Mouse (Mus musculus) hindlimb bud, embryonic 11.5 days (tissue): ENCODE measurements at regions not wholly inside any gene's neighbourhood (a gene's known extent, or its start where the extent isn't known, plus 50 kb on each side); places are given as distances from the start of the nearest gene placed in this dataset.

Experiments
- DNase-seq: peaks from one replicate; pipeline ENCODE4 v3.0.0-alpha.2; 2012; ENCODE audit warnings: low read depth, low spot score; ENCODE audit errors: extremely low spot score

- DNase-seq, result no peak
Observed at GRCm38 (mm10) chr15:39998063-39998462, 136.1 kb upstream of the 9330182O14Rik start.

- no peak for DNase-seq
Observed at GRCm38 (mm10) chr15:40000022-40000421, 134.1 kb upstream of the 9330182O14Rik start.

- no peak for DNase-seq
Observed at GRCm38 (mm10) chr15:40005096-40005495, 129.1 kb upstream of the 9330182O14Rik start.

GRCm38 (mm10) chr15:40007844-40008243 is 126.3 kb upstream of the 9330182O14Rik start:
- DNase-seq, result peak; percentile 5

DNA sequence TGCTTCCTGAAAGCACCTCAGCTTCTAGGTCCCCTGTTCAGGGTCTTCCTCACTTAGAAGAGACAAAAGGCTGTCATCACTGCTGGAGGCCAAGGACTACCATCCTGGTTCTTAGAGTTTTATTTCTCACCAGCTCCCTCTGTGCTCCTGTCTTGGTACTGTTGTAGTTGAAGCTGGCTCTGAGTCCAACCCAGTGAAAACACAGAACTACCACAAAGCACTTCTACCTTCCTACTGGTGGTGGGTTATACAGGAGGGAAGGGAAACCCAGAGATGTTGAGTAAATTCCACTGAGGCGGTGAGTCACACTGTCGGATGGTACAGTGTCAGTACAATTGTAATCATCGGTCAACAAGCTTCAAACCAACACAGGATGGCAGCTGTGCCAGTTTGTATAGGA is 120.3 kb upstream of the 9330182O14Rik start:
- DNase-seq, result no peak

DNA sequence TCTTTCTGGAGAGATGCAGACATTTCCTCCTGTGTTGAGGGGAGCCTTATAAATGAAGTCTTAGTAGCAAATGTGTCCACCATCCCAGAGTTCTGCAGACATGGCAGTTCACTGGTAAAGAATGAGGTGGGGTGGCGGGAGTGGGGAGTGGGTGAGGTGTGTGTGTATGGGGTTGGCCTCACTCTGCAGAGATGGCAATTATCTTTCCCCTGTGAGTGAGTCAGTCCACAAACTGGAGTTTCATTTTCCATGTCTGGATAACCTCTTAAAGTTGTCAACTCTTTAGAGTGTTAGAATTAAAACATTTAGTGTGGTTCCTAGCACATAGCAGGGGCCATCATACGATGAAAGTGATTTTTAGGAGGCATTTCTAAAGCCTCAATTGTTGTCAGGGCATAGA is 117.1 kb upstream of the 9330182O14Rik start:
- no peak for DNase-seq

GRCm38 (mm10) chr15:40017597-40017996 is 116.6 kb upstream of the 9330182O14Rik start:
- no peak for DNase-seq

GRCm38 (mm10) chr15:40018047-40018791 is 115.9 kb upstream of the 9330182O14Rik start:
- DNase-seq, result no peak

DNA sequence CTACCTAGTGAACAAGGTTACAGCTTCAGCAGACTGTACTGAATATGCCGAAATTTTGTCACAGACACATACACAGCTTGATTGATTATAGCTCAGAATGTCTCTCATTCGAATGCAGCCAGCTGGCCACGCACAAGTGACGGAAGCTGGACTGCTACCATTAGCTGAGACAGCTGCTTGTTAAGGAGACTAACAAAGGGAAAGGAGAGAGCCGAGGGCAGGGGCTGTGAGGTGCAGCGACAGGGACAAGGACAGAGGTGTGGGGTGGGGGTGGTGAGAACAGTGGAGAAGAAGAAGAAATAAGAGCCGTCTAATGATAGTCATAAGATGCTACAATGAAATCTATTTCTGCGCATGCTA is 115.4 kb upstream of the 9330182O14Rik start:
- no peak for DNase-seq

GRCm38 (mm10) chr15:40019226-40019625 is 114.9 kb upstream of the 9330182O14Rik start:
- DNase-seq, result no peak

GRCm38 (mm10) chr15:40020097-40020496 is 114.1 kb upstream of the 9330182O14Rik start:
- no peak for DNase-seq

DNA sequence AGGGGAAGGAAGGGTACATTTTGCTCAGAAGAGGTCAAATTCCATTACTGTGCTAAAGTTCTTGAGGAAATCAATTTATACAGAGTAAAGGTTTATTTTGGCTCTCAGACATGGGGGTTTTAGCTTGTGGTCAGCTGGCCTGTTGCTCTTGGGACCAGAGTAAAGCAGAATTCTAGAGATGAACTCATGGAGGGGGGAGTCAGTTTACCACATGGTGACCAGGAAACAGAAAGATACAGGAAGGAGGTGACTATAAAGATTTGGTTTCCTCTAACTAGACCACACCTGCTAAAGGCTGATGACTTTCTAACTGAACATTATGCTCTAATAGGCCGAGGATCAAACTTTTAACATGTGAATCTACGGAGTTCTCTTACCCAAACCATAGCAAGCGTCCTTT is 113.5 kb upstream of the 9330182O14Rik start:
- DNase-seq, result no peak

DNA sequence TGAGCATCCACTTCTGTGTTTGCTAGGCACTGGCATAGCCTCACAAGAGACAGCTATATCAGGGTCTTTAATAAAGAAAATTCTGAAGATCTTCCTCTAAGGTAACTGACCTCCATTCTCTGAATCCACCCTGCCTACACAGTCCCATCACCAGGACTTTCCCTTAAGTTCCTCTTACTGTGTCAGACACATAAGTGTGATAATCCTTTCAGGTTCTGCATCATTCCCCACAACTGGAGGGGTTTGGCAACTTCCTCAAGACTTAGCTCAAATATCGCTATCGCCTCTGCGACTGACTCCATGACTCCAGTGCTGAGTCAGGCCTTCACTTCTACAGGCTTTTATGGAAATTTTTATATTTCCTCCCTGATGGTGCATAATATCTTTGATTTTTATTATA is 111.0 kb upstream of the 9330182O14Rik start:
- no peak for DNase-seq

DNA sequence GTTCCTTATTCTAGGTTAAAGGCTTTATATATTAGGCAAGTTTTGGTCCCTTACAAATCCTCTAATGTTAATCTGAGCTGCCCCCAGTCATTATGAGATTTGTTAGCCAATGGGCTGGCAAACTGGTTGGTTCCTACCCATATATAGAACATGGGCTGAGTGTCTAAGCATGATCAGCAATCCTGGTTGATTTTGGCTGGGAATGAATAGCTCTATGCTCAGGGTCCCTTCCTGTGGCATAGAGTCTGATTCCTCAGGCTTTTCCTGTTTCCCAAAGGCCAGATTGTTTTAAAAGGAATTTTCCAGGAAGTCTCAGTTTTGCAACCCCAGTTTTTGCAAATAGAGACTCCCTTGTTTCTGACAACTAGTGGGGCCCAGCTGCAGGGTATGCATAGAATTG is 102.1 kb upstream of the 9330182O14Rik start:
- no peak for DNase-seq

DNA sequence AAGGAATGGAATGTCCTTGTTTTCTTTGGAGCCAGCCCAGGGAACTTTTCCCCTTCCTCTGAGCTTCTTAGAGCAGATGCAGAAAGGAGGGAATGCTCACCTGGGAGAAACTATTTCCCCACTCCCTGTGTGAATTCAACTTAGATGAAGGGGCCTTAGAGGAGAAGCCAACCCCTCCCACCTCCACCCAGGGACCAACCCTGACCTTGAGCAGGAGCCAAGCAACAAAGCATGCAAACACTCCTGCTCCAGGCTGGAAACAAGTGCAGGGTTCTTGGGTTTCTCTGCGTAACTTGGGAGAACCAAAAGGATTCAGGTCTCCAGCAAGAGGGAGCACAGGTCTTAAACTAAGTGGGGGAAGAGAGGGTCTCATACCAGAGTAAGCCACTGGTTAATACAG is 98.0 kb upstream of the 9330182O14Rik start:
- no peak for DNase-seq

GRCm38 (mm10) chr15:40037266-40037665 is 96.9 kb upstream of the 9330182O14Rik start:
- no peak for DNase-seq

GRCm38 (mm10) chr15:40046219-40046618 is 87.9 kb upstream of the 9330182O14Rik start:
- DNase-seq, result peak; percentile 14

- no peak for DNase-seq
Observed at GRCm38 (mm10) chr15:40047100-40047499, 87.1 kb upstream of the 9330182O14Rik start.

- DNase-seq, result no peak
Observed at GRCm38 (mm10) chr15:40068051-40068450, 66.1 kb upstream of the 9330182O14Rik start.

DNA sequence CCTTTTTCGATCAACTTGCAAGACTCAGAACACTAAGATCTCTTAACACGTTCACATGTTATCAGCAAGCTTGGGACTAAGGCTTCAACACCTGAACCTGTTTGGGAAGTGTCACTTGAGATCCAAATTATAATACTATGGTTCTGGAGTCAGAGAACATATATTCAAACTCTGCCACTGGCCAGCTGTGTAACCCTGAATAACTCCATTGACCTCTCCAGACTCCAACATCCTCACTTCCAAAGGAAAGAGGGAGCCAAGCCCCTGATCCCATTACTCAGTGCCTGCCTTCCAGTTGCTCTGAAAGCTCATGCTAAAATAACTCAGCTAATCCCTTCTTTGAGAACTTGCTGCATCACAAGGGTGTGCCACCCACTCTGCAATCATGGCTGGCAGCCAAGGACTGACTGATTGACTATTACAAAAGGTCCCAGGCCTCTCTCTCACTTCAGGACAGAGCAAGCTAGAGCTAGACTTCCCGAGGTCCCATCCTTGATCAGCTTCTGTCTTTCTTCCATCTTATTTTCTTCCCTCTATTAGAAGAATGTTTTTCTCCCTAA is 58.8 kb upstream of the 9330182O14Rik start:
- DNase-seq, result no peak

GRCm38 (mm10) chr15:40079872-40080271 is 54.3 kb upstream of the 9330182O14Rik start:
- peak; percentile 35 for DNase-seq
